8 mouse cellular contexts compared by ENCODE assay signal in genomic region chr3:84582023-84582912, GRCm38 (mm10). TPM values are rescaled to one million over a fixed set of nuclear protein-coding genes. Genes with fewer than 3 reads are reported as not detected.
A peak's percentile ranks its signal among the peaks of the same experiment; 100 is the strongest.
DNase-seq lines count a peak whose midpoint lies in the region; ATAC-seq and TF ChIP-seq lines count a peak whose summit lies in the region.

Gene Arfip1, minus strand, starts transcription at chr3:84582625.

- peak; percentile 41; the same call in 1 of the 2 replicates for TF ChIP-seq POLR2A in olfactory bulb, adult 2 months (IDR thresholded peaks at IDR 0.05; ENCODE audit: insufficient read depth, low read depth, low read length)
- peak; percentile 38; the same call in 1 of the 2 replicates for TF ChIP-seq POLR2A in thymus, adult 2 months (IDR thresholded peaks at IDR 0.05; ENCODE audit: control insufficient read depth, extremely low read depth, insufficient read depth, low read length, poor library complexity)

- peak within 1 kb of the TSS; percentile 89 for H3K4me2 ChIP-seq in forebrain, embryonic 16.5 days (ENCODE audit: low read length)
- peak within 1 kb of the TSS; percentile 66 for H3K4me2 ChIP-seq in lung, embryonic 14.5 days

- H3K27me3 ChIP-seq in forebrain, embryonic 16.5 days (replicated peaks; ENCODE audit: control insufficient read depth, insufficient read depth, low read length): no peaks in the 10 kb centered on the region
- no peaks in the 10 kb centered on the region for H3K27me3 ChIP-seq in lung, embryonic 14.5 days (ENCODE audit: insufficient read depth, low read length)
- no peaks in the 10 kb centered on the region for H3K27me3 ChIP-seq in thymus, adult 2 months (ENCODE audit: control insufficient read depth, insufficient read depth, low read length)

- peak within 1 kb of the TSS; percentile 82 for H3K9ac ChIP-seq in ES-E14 (ENCODE audit: insufficient read depth, low read depth, low read length, poor library complexity, severe bottlenecking)
- peak within 1 kb of the TSS; percentile 81 for H3K9ac ChIP-seq in forebrain, embryonic 16.5 days (replicated peaks; ENCODE audit: low read depth, low read length)
- peak within 1 kb of the TSS; percentile 82 for H3K9ac ChIP-seq in lung, embryonic 14.5 days

- TF ChIP-seq CTCF in layer of hippocampus, adult 2 months (conservative IDR thresholded peaks at IDR 0.05): 0 out of 2 replicates have a peak, but pooled peaks have one; percentile 5
- TF ChIP-seq CTCF in lung, embryonic 14.5 days (IDR thresholded peaks at IDR 0.05; ENCODE audit: low read depth): no peak
- TF ChIP-seq CTCF in olfactory bulb, adult 2 months (IDR thresholded peaks at IDR 0.05; ENCODE audit: insufficient read depth, low read depth, low read length): no peak
- TF ChIP-seq CTCF in thymus, adult 2 months (IDR thresholded peaks at IDR 0.05; ENCODE audit: borderline replicate concordance, control insufficient read depth, extremely low read depth, insufficient read depth, low read length, poor library complexity): 0 out of 2 replicates have a peak, but pooled peaks have one; percentile 19

- WGBS in forebrain, embryonic 16.5 days: under 1% methylated on average over 64 of the region's 70 CpGs
- WGBS in lung, embryonic 14.5 days: under 1% methylated on average over 70 of the region's 70 CpGs
- under 1% methylated on average over 69 of the region's 70 CpGs for WGBS in olfactory bulb, adult 2 months
- WGBS in thymus, adult 2 months: 1% methylated on average over 70 of the region's 70 CpGs

- in situ Hi-C loops in ES-E14 (cut with MboI; ENCODE audit: low sequenced_read_pairs in 2 of 2, unreplicated experiment in 2 of 2): no loop called here

- peak within 1 kb of the TSS; percentile 81 to 86 for H3K4me3 ChIP-seq in ES-E14 (ENCODE audit: insufficient read depth in 1 of 2, low read depth in 1 of 2, low read length in 2 of 2, poor library complexity in 1 of 2, severe bottlenecking in 1 of 2)
- peak within 1 kb of the TSS; percentile 93 for H3K4me3 ChIP-seq in forebrain, embryonic 16.5 days (replicated peaks; ENCODE audit: low read length)
- peak within 1 kb of the TSS; percentile 94 for H3K4me3 ChIP-seq in layer of hippocampus, adult 2 months
- H3K4me3 ChIP-seq in lung, embryonic 14.5 days (ENCODE audit: low read depth, low read length): peak within 1 kb of the TSS; percentile 67
- peak within 1 kb of the TSS; percentile 76 for H3K4me3 ChIP-seq in olfactory bulb, adult 2 months (ENCODE audit: insufficient read depth, low read depth, low read length)
- peak within 1 kb of the TSS; percentile 65 for H3K4me3 ChIP-seq in thymus, adult 2 months (ENCODE audit: control insufficient read depth, insufficient read depth, low read length)

- H3K9me3 ChIP-seq in ES-E14 (ENCODE audit: control insufficient read depth, insufficient read depth, low read depth, low read length): no peaks in the 10 kb centered on the region
- H3K9me3 ChIP-seq in forebrain, embryonic 16.5 days (ENCODE audit: control insufficient read depth, low read length): no peaks in the 10 kb centered on the region
- H3K9me3 ChIP-seq in lung, embryonic 14.5 days (ENCODE audit: low read depth, low read length): no peaks in the 10 kb centered on the region

- intact Hi-C loops in heart, postnatal 36 days (cut with DNase I): no loop called here

- peak; percentile 99 for ATAC-seq in forebrain, embryonic 16.5 days
- ATAC-seq in lung, embryonic 14.5 days (ENCODE audit: insufficient read depth): peak; percentile 98

- peak within 1 kb of the TSS; percentile 59; the same call in 1 of the 2 replicates for H3K27ac ChIP-seq in ES-E14 (ENCODE audit: insufficient read depth, low read depth, low read length, poor library complexity, severe bottlenecking)
- peak within 1 kb of the TSS; percentile 89 for H3K27ac ChIP-seq in forebrain, embryonic 16.5 days (ENCODE audit: low read length)
- peak within 1 kb of the TSS; percentile 96 for H3K27ac ChIP-seq in layer of hippocampus, adult 2 months
- H3K27ac ChIP-seq in lung, embryonic 14.5 days (ENCODE audit: low read depth): peak within 1 kb of the TSS; percentile 96
- peak within 1 kb of the TSS; percentile 38 for H3K27ac ChIP-seq in olfactory bulb, adult 2 months (ENCODE audit: insufficient read depth, low read depth, low read length)
- H3K27ac ChIP-seq in thymus, adult 2 months (ENCODE audit: control insufficient read depth, insufficient read depth, low read length): peak within 1 kb of the TSS; percentile 2; the same call in 1 of the 2 replicates

- peak; percentile 94 for DNase-seq in ES-E14 (ENCODE audit: low read depth, low spot score)
- peak; percentile 95 for DNase-seq in cerebellum, adult 11-12 months
- DNase-seq in heart, postnatal 36 days: peak; percentile 96 to 97
- DNase-seq in layer of hippocampus, adult 2 months (ENCODE audit: low spot score in 2 of 2): peak; percentile 93 to 95
- peak; percentile 99 for DNase-seq in lung, embryonic 14.5 days
- peak; percentile 94 for DNase-seq in thymus, adult 2 months

- no peaks in the 10 kb centered on the region for H3K36me3 ChIP-seq in ES-E14 (ENCODE audit: control insufficient read depth, insufficient read depth, low read length, poor library complexity, severe bottlenecking)
- no peaks in the 10 kb centered on the region for H3K36me3 ChIP-seq in forebrain, embryonic 16.5 days (ENCODE audit: control insufficient read depth, insufficient read depth)
- no peaks in the 10 kb centered on the region for H3K36me3 ChIP-seq in lung, embryonic 14.5 days (ENCODE audit: insufficient read depth)
- H3K36me3 ChIP-seq in thymus, adult 2 months (ENCODE audit: control insufficient read depth, insufficient read depth, low read length): no peaks in the 10 kb centered on the region

- peaks cover 0 to under 1% of the 10 kb centered on the region in 2 experiments; a peak in 1 of 4 replicates for H3K4me1 ChIP-seq in ES-E14 (ENCODE audit: control insufficient read depth in 2 of 2, insufficient read depth in 2 of 2, low read length in 2 of 2, poor library complexity in 1 of 2)
- peaks cover 24% of the 10 kb centered on the region for H3K4me1 ChIP-seq in forebrain, embryonic 16.5 days (replicated peaks; ENCODE audit: control insufficient read depth, insufficient read depth, low read length)
- peaks cover 10% of the 10 kb centered on the region; the same call in 1 of the 2 replicates for H3K4me1 ChIP-seq in lung, embryonic 14.5 days (ENCODE audit: insufficient read depth)
- H3K4me1 ChIP-seq in olfactory bulb, adult 2 months (ENCODE audit: control insufficient read depth, insufficient read depth, low read length): no peaks in the 10 kb centered on the region; the same call in 1 of the 2 replicates
- H3K4me1 ChIP-seq in thymus, adult 2 months (replicated peaks; ENCODE audit: control insufficient read depth, insufficient read depth, low read length): peaks cover 8% of the 10 kb centered on the region

TF ChIP-seq in ES-E14, 5 proteins besides CTCF, POLR2A, EP300 and RAD21:
- TF ChIP-seq HCFC1 (IDR thresholded peaks at IDR 0.05; ENCODE audit: borderline replicate concordance, insufficient read depth, low read length) (peak; percentile 58; the same call in 1 of the 2 replicates), ZNF384 (IDR thresholded peaks at IDR 0.05; ENCODE audit: low read depth, low read length) (no peak), ZC3H11A (IDR thresholded peaks at IDR 0.05; ENCODE audit: borderline replicate concordance, low read depth, low read length) (no peak), MAFK (IDR thresholded peaks at IDR 0.05; ENCODE audit: insufficient read depth, low read depth, low read length) (no peak)

RNA-seq across cellular contexts. Expression of gene Arfip1, which starts in this region (rescaled TPM):
- 10.5 and 17.4 TPM in 2 replicates for total RNA-seq in ES-E14 (2012; rRNA removed)
- polyA plus RNA-seq in forebrain, embryonic 16.5 days (2015; fragmentation: Nextera tagmentation; extraction: Ambion mirVana): 24.9 and 30.2 TPM in 2 replicates
- 10 to 100 TPM; 13.8 to 19.5 TPM for total RNA-seq in heart, postnatal 36 days (2021)
- 10 to 100 TPM; 18.2 to 18.7 TPM for total RNA-seq in layer of hippocampus, adult 2 months (2021)
- polyA plus RNA-seq in lung, embryonic 14.5 days (2014; fragmentation: Nextera tagmentation; extraction: Ambion mirVana): 58.2 and 58.5 TPM in 2 replicates
- polyA plus RNA-seq in olfactory bulb, adult 2 months (2012; ENCODE audit: insufficient read depth, insufficient read length, low replicate concordance, missing spikeins): not detected in 2 replicates
- polyA plus RNA-seq in thymus, adult 2 months (2012; rRNA removed): 8.5 and 10.1 TPM in 2 replicates

Comparison
In these comparisons a context has a peak if more than half of its experiments do, and no peak if none do; other contexts are left out.
1. Peak in every context shown above with its lines: DNase-seq, ATAC-seq, H3K4me3 ChIP-seq and H3K27ac ChIP-seq.
2. H3K27ac ChIP-seq: peak in every context shown above with its lines; median percentile 96 in layer of hippocampus, adult 2 months; 96 in lung, embryonic 14.5 days; 89 in forebrain, embryonic 16.5 days; 59 in ES-E14; 38 in olfactory bulb, adult 2 months; 2 in thymus, adult 2 months.
3. CTCF ChIP-seq: peak in layer of hippocampus, adult 2 months (single experiment) and thymus, adult 2 months (single experiment); none in lung, embryonic 14.5 days (single experiment) and olfactory bulb, adult 2 months (single experiment).